Mouse (Mus musculus) kidney, adult 10 weeks (tissue): Measurements from ENCODE around the gene Zxdc. TPM values are rescaled to one million over a fixed set of nuclear protein-coding genes. Genes with fewer than 3 reads are reported as not detected.

ENCODE experiments used
- polyA plus RNA-seq: library from polyadenylated mRNA; stranded (reverse); fragments of 350-450 nt; fragmentation: Illumina TruSeq; extraction: RNeasy Lipid Tissue Mini Kit (QIAGEN cat#74804); gene quantifications from one replicate; pipeline ENCODE4 v1.2.3, GENCODE M21; 2014; ENCODE audit warnings: low read depth, low replicate concordance

The Zxdc gene
- 11.0 TPM for polyA plus RNA-seq

GRCm38 (mm10) chr6:90368976-90369724, at the start of gene Zxdc:
TSS of gene Zxdc (plus strand) at chr6:90369492.

GRCm38 (mm10) chr6:90324991-90325390, 44.3 kb upstream of the Zxdc start, which contains the start of gene Chst13:
TSS of gene Chst13 (minus strand) at chr6:90325185.

GRCm38 (mm10) chr6:90332561-90333425, 36.5 kb upstream of the Zxdc start, which contains the start of gene Uroc1:
TSS of gene Uroc1 (plus strand) at chr6:90333284.

GRCm38 (mm10) chr6:90428380-90428974, 59.2 kb downstream of the Zxdc start, which contains the start of gene Cfap100:
TSS of gene Cfap100 (minus strand) at chr6:90428797.

Other genes starting within 250 kb of the Zxdc start
- not detected for gene Vmn1r51, start 246.9 kb upstream of the Zxdc start, polyA plus RNA-seq
- gene Vmn1r52, start 194.7 kb upstream of the Zxdc start, polyA plus RNA-seq = not detected
- gene V1ra8, start 166.7 kb upstream of the Zxdc start, polyA plus RNA-seq = not detected
- not detected for gene Vmn1r53, start 145.1 kb upstream of the Zxdc start, polyA plus RNA-seq
- not detected for gene Vmn1r54, start 123.2 kb upstream of the Zxdc start, polyA plus RNA-seq
- not detected for gene BC048671, start 68.3 kb upstream of the Zxdc start, polyA plus RNA-seq
- gene Chst13, start 44.3 kb upstream of the Zxdc start, polyA plus RNA-seq = not detected
- 9.7 TPM for gene Uroc1, start 36.2 kb upstream of the Zxdc start, polyA plus RNA-seq
- not detected for gene Cfap100, start 59.3 kb downstream of the Zxdc start, polyA plus RNA-seq
- 24.9 TPM for gene Klf15, start 93.1 kb downstream of the Zxdc start, polyA plus RNA-seq
- 21.5 TPM for gene Aldh1l1, start 116.9 kb downstream of the Zxdc start, polyA plus RNA-seq
- not detected for gene Slc41a3, start 235.2 kb downstream of the Zxdc start, polyA plus RNA-seq